Mouse (Mus musculus) stomach, postnatal 0 days (tissue): ENCODE data around the gene Uggt1. TPM values are rescaled to one million over a fixed set of nuclear protein-coding genes. Genes with fewer than 3 reads are reported as not detected.
A peak's percentile ranks its signal among the peaks of the same experiment; 100 is the strongest.

Experiments
- ATAC-seq: fragments of 200-750 bp; cut with Nextera tagmentation; 2 replicates; pipeline ENCODE4 v1.8.0; 2017; ENCODE audit not compliant: low FRiP score, low TSS enrichment
- DNase-seq: peaks from one replicate; pipeline ENCODE4 v3.0.0-alpha.2; 2016; ENCODE audit warnings: low spot score
- H3K27ac ChIP-seq: fragments of 300-500 bp; sonication (generic); replicated peaks from 2 replicates; pipeline ENCODE4 v1.5.1; 2014; ENCODE audit warnings: mild to moderate bottlenecking, control low read depth
- H3K27me3 ChIP-seq: fragments of 300-500 bp; sonication (generic); 2 replicates; pipeline ENCODE4 v1.6.1; 2014; ENCODE audit warnings: low read length; ENCODE audit not compliant: control insufficient read depth, insufficient read depth
- H3K36me3 ChIP-seq: fragments of 300-500 bp; sonication (generic); 2 replicates; pipeline ENCODE4 v1.6.1; 2014; ENCODE audit warnings: low read length, mixed read lengths; ENCODE audit not compliant: control insufficient read depth, insufficient read depth
- H3K4me1 ChIP-seq: fragments of 300-500 bp; sonication (generic); replicated peaks from 2 replicates; pipeline ENCODE4 v1.6.1; 2014; ENCODE audit warnings: antibody characterized with exemption; ENCODE audit not compliant: control insufficient read depth, insufficient read depth
- H3K4me2 ChIP-seq: fragments of 300-500 bp; sonication (generic); replicated peaks from 2 replicates; pipeline ENCODE4 v1.6.1; 2014; ENCODE audit warnings: low read depth, mild to moderate bottlenecking, control low read depth, moderate library complexity
- H3K4me3 ChIP-seq: fragments of 300-500 bp; sonication (generic); 2 replicates; pipeline ENCODE4 v1.5.1; 2014; ENCODE audit warnings: low read depth, low read length, control low read depth
- H3K9ac ChIP-seq: fragments of 300-500 bp; sonication (generic); 2 replicates; pipeline ENCODE4 v1.6.1; 2014; ENCODE audit warnings: mild to moderate bottlenecking, low read length, control low read depth, mixed read lengths
- H3K9me3 ChIP-seq: fragments of 300-500 bp; sonication (generic); 2 replicates; pipeline ENCODE4 v1.6.1; 2016; ENCODE audit warnings: low read length; ENCODE audit not compliant: control insufficient read depth
- CTCF ChIP-seq: IDR thresholded peaks from 2 replicates; pipeline ENCODE4 v1.5.1; 2016; ENCODE audit warnings: antibody characterized with exemption, low read depth, mild to moderate bottlenecking, moderate library complexity
- EP300 ChIP-seq: optimal IDR thresholded peaks from 2 replicates; pipeline ENCODE3; 2016; ENCODE audit warnings: antibody characterized with exemption
- WGBS: fragments of 180-500 bp; shearing (Covaris S2); extraction: QIAGEN DNeasy Blood & Tissue Kit; methylation state at CpG from one replicate; pipeline ENCODE4 v1.1.7; 2014; 5-methylcytosine and 5-hydroxymethylcytosine counted together
- polyA plus RNA-seq: library from polyadenylated mRNA; unstranded; fragments of >200 nt; fragmentation: Nextera tagmentation; extraction: Ambion mirVana; gene quantifications from 2 replicates; pipeline ENCODE4 v1.2.1, GENCODE M21; 2015

The Uggt1 gene
- polyA plus RNA-seq, 1 experiment from 2014 or later, result 28.9 TPM

DNA sequence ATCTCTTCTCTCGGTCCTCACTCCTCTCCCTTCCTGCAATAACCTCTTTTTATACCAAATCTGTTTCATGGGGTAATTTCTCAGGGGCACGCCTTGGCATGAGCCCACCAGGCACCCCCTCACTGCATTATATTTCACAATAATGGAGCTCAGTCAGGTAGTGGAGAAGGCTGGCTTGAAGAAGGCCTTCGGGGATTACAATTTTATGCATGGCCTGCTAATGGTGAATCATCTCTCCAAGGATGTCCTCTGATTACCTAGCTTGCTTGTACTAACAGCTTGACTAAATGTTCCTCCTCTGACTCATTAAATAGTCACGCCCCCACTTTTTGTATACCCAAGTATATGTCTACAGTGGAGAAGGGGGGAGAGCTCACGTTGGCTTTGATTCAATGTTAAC is 128.0 kb downstream of the Uggt1 start:
- no peak overlapping the region for H3K4me3 ChIP-seq
- H3K4me2 ChIP-seq, result no peak overlapping the region
- WGBS, result 45% methylated on average over 5 of the region's 5 CpGs
- no peaks in the 10 kb centered on the region for H3K9me3 ChIP-seq
- H3K4me1 ChIP-seq, result 0 out of 2 replicates have a peak, but pooled peaks cover 3% of the 10 kb centered on the region
- H3K27ac ChIP-seq, result no peak overlapping the region
- DNase-seq (no peak), ATAC-seq (peak; percentile 82)
- TF ChIP-seq EP300 (no peak), CTCF (no peak)
- no peak overlapping the region for H3K9ac ChIP-seq
- no peaks in the 10 kb centered on the region for H3K36me3 ChIP-seq
- H3K27me3 ChIP-seq, result no peaks in the 10 kb centered on the region

DNA sequence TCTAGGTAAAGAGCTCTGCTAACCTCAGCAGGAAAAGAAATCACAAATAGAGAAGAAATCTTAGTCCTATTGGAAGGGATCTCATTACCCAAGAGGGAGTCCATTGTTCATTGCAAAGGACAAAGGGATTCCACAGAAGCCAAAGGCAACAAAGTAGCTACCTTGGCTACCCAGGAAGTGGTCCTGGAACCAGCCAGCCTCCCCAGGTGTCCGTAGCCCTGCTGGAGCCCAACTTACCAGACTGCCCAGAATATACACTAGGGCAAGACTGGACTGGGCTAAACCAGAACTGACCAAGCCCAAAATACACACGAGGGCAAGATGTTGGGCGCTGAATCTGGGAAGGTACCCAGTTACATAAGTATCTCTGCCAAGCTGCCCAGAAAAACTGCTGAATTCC is 129.7 kb downstream of the Uggt1 start:
- DNase-seq (no peak), ATAC-seq (no peak)
- Histone ChIP-seq H3K27ac (no peak overlapping the region), H3K36me3 (no peaks in the 10 kb centered on the region), H3K4me1 (0 out of 2 replicates have a peak, but pooled peaks cover 3% of the 10 kb centered on the region), H3K4me3 (no peak overlapping the region), H3K9ac (no peak overlapping the region), H3K4me2 (no peak overlapping the region), H3K9me3 (no peaks in the 10 kb centered on the region), H3K27me3 (no peaks in the 10 kb centered on the region)
- 90% methylated on average over 3 of the region's 3 CpGs for WGBS
- TF ChIP-seq EP300, result no peak
- TF ChIP-seq CTCF, result no peak

DNA sequence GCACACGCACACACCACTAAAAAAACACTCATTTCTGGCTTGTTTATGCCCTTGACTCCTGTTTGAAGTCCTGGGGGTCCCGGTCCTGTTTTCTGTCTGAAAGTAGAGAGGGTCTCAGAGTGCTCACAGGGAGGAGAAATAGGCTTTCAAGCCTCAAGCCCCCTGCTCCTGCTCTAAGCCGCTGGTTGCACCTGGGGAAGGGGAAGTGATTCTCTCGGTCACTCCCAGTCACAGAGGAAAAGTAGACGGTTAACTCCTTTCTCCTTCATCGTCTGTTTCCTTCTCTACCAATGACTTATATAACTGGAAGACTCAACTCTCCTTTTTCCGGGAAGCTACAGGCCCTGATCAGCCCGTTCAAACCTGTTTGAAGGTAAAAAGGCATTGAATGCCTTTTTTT is 130.8 kb downstream of the Uggt1 start:
- DNase-seq (no peak), ATAC-seq (no peak)
- Histone ChIP-seq H3K36me3 (no peaks in the 10 kb centered on the region), H3K4me2 (no peak overlapping the region), H3K4me1 (0 out of 2 replicates have a peak, but pooled peaks cover 3% of the 10 kb centered on the region), H3K27me3 (no peaks in the 10 kb centered on the region), H3K9ac (no peak overlapping the region), H3K9me3 (no peaks in the 10 kb centered on the region), H3K27ac (no peak overlapping the region), H3K4me3 (no peak overlapping the region)
- 68% methylated on average over 8 of the region's 8 CpGs for WGBS
- TF ChIP-seq EP300 (no peak), CTCF (no peak)

DNA sequence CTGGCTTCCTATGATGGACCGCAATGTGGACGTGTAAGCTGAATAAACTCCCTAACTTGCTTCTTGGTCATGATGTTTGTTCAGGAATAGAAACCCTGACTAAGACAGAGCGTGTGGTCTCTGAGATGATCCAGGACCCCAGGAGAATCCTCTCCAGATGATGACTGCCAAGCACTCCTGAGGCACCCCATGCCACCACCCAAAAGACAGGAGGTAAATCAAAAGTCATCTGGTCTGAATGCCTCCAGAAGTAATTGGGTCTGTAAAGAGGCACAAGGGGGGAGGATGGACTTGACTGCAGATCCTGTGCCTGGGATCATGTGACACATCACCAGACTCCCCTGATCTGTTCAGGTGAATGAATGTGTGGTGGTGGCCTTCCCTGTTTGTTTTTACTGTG is 131.9 kb downstream of the Uggt1 start:
- Histone ChIP-seq H3K4me2 (no peak overlapping the region), H3K27ac (no peak overlapping the region), H3K27me3 (no peaks in the 10 kb centered on the region), H3K4me3 (no peak overlapping the region), H3K9me3 (no peaks in the 10 kb centered on the region), H3K4me1 (0 out of 2 replicates have a peak, but pooled peaks cover 3% of the 10 kb centered on the region), H3K9ac (no peak overlapping the region), H3K36me3 (no peaks in the 10 kb centered on the region)
- no peak for ATAC-seq
- 90% methylated on average over 3 of the region's 3 CpGs for WGBS
- DNase-seq, result no peak
- no peak for TF ChIP-seq EP300
- TF ChIP-seq CTCF, result no peak

DNA sequence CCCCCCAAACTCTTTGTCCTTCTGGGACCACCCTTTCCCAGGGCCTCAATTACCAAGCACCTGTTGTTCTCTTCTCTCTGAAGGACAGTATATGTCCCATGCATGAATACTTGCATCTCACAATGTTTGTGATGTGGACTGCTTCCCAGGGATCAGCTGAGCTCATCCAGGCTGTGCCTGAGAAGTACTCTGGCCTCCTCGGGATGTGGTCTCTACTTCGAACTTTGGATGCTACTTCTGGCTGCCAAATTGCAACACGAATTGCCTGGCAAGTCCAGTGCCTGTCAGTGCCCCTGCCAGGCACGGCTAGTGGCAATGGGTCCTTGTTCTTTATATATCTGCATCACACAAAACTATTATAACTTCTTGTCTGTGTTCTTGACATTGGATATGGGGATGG is 134.5 kb downstream of the Uggt1 start:
- no peak for DNase-seq
- no peak for ATAC-seq
- WGBS, result 81% methylated on average over 4 of the region's 4 CpGs
- Histone ChIP-seq H3K4me1 (no peaks in the 10 kb centered on the region), H3K27ac (no peak overlapping the region), H3K9ac (no peak overlapping the region), H3K4me2 (no peak overlapping the region), H3K9me3 (no peaks in the 10 kb centered on the region), H3K36me3 (peaks cover 14% of the 10 kb centered on the region), H3K4me3 (no peak overlapping the region), H3K27me3 (no peaks in the 10 kb centered on the region)
- TF ChIP-seq EP300 (no peak), CTCF (no peak)

DNA sequence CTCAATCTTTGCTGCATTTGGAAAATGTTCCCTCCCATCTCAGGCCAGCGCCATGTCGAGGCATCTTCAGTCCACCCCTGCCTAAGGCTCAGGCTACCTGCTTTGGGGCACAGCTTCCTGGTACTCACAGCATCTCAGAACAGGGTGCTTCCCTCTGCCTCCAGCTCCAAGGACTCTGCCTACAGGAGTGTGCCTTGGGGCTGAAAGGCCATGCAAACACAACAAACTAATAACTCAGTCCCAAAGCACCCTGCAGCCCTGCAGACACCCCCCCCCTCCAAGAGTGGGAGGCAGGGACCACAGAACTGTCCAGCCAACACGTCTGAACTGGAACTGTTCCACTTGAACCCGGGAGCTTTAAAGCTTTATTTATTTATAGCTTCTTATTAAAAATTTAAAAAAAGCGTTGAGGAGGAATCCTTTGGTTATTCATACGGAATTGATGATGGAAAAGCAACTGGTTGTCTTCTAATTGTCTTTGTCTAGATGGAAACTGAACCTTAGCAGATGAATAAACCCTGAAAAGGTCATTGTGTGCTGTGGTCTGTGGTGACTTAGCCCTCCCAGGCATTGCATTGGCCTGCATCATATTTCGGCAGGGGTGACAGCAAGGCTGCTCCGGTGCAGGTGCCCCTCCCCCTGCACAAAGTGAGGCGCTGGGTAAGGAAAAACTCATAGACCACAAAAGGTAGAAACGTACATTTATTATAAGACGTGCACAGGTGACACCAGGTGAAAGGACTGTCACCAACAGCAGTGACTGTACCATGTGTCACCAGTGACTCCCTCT is 138.4 kb downstream of the Uggt1 start:
- Histone ChIP-seq H3K4me2 (no peak overlapping the region), H3K27me3 (no peaks in the 10 kb centered on the region), H3K9ac (no peak overlapping the region), H3K4me3 (no peak overlapping the region), H3K4me1 (no peaks in the 10 kb centered on the region), H3K9me3 (no peaks in the 10 kb centered on the region), H3K27ac (no peak overlapping the region), H3K36me3 (peaks cover 23% of the 10 kb centered on the region)
- DNase-seq (no peak), ATAC-seq (no peak)
- TF ChIP-seq EP300 (no peak), CTCF (no peak)
- 82% methylated on average over 11 of the region's 11 CpGs for WGBS
